Mouse (Mus musculus): ENCODE results near the gene Wnt8b.

DNA sequence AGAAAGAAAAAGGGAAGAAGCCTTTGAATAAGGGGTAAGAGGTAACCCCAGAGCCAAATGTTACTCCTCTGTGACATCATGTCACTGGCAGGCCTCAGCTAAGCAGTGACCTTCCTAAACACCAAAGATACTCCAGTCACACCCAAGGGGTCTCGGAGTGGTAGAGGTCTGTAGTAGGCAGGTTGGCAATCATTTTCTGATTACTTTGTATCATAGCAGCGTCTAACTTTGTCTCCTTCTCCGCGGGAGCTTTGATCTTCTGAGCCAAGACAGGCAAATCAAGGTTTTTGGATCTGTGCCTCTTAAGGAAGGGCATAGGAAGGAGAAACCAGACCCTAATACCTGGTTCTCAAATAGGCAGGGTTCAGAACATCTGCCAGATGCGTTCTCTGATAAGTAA is 19.3 kb downstream of the Wnt8b start:
- no peak for TF ChIP-seq POLR2A (IDR thresholded peaks at IDR 0.05; ENCODE audit: low read depth, low read length)
- no peak for TF ChIP-seq CTCF (IDR thresholded peaks at IDR 0.05; ENCODE audit: extremely low read depth, insufficient read depth, insufficient read length, insufficient replicate concordance)
